In genomic region chr2:131187602-131187922, GRCm38 (mm10) we compare ENCODE assay signal across 8 mouse cellular contexts. TPM values are rescaled to one million over a fixed set of nuclear protein-coding genes. Genes with fewer than 3 reads are reported as not detected.
DNase-seq lines count a peak whose midpoint lies in the region; ATAC-seq and TF ChIP-seq lines count a peak whose summit lies in the region.

No protein-coding gene starts in this region.

- H3K27ac ChIP-seq in heart, embryonic 14.5 days (replicated peaks in 1 of 2; ENCODE audit: control insufficient read depth in 1 of 2, insufficient read depth in 1 of 2, low read depth in 2 of 2, low read length in 2 of 2), result peak overlapping the region; percentile 78 to 93; a peak in 2 of 4 replicates
- H3K27ac ChIP-seq in bone marrow macrophage, adult 2 months (ENCODE audit: insufficient read depth, low read depth, low read length), result no peak overlapping the region; the same call in 1 of the 2 replicates
- H3K27ac ChIP-seq in hindbrain, embryonic 14.5 days, result no peak overlapping the region
- H3K27ac ChIP-seq in midbrain, embryonic 16.5 days (ENCODE audit: low read length), result no peak overlapping the region

- no peaks in the 10 kb centered on the region for H3K27me3 ChIP-seq in heart, embryonic 14.5 days (ENCODE audit: control insufficient read depth, insufficient read depth, low read length)
- no peaks in the 10 kb centered on the region for H3K27me3 ChIP-seq in hindbrain, embryonic 14.5 days (ENCODE audit: control insufficient read depth, insufficient read depth, low read length)
- H3K27me3 ChIP-seq in midbrain, embryonic 16.5 days (ENCODE audit: control insufficient read depth, insufficient read depth, low read depth, low read length), result no peaks in the 10 kb centered on the region

- H3K36me3 ChIP-seq in heart, embryonic 14.5 days (ENCODE audit: control insufficient read depth, insufficient read depth, low read length), result peaks cover 29% of the 10 kb centered on the region
- no peaks in the 10 kb centered on the region for H3K36me3 ChIP-seq in hindbrain, embryonic 14.5 days (replicated peaks; ENCODE audit: control insufficient read depth, insufficient read depth)
- H3K36me3 ChIP-seq in midbrain, embryonic 16.5 days (ENCODE audit: control insufficient read depth, insufficient read depth, low read length), result peaks cover 3% of the 10 kb centered on the region; the same call in 1 of the 2 replicates

- no peak for DNase-seq in heart, postnatal 25 days (ENCODE audit: low spot score)
- no peak for DNase-seq in hindbrain, embryonic 14.5 days (ENCODE audit: low spot score)
- DNase-seq in adipocyte (ENCODE audit: low spot score), result no peak
- DNase-seq in spleen, postnatal 4 days (ENCODE audit: low spot score in 2 of 2), result no peak

- no peaks in the 10 kb centered on the region for H3K9me3 ChIP-seq in heart, embryonic 14.5 days (ENCODE audit: control insufficient read depth, low read length)
- H3K9me3 ChIP-seq in hindbrain, embryonic 14.5 days (ENCODE audit: control insufficient read depth, low read length), result no peaks in the 10 kb centered on the region
- H3K9me3 ChIP-seq in midbrain, embryonic 16.5 days (replicated peaks; ENCODE audit: control insufficient read depth, low read length, poor library complexity, severe bottlenecking), result no peaks in the 10 kb centered on the region

- intact Hi-C loops in heart, postnatal 25 days (cut with DNase I), result loop anchor here (10.0 kb wide), 1 partner anchor 327 kb away; no protein-coding TSS in a partner anchor

- ATAC-seq in heart, embryonic 14.5 days (ENCODE audit: insufficient number of reproducible peaks, insufficient read depth, low FRiP score, low read depth), result no peak
- no peak for ATAC-seq in hindbrain, embryonic 14.5 days (ENCODE audit: low FRiP score)
- ATAC-seq in midbrain, embryonic 16.5 days, result no peak
- ATAC-seq in megakaryocyte-erythroid progenitor cell, adult 5-6 weeks (replicated peaks; ENCODE audit: low FRiP score, low TSS enrichment, poor library complexity, severe bottlenecking), result no peak

- 38% methylated on average over 3 of the region's 3 CpGs for WGBS in heart, embryonic 14.5 days
- 19% methylated on average over 3 of the region's 3 CpGs for WGBS in hindbrain, embryonic 14.5 days
- WGBS in midbrain, embryonic 16.5 days, result 16% methylated on average over 3 of the region's 3 CpGs

- peaks cover 13 to 20% of the 10 kb centered on the region in 2 experiments for H3K4me1 ChIP-seq in heart, embryonic 14.5 days (ENCODE audit: control insufficient read depth in 2 of 2, insufficient read depth in 2 of 2, low read length in 2 of 2)
- H3K4me1 ChIP-seq in bone marrow macrophage, adult 2 months (ENCODE audit: control insufficient read depth, insufficient read depth, low read length), result peaks cover 34% of the 10 kb centered on the region
- H3K4me1 ChIP-seq in hindbrain, embryonic 14.5 days (replicated peaks; ENCODE audit: control insufficient read depth, insufficient read depth, low read length), result peaks cover 29% of the 10 kb centered on the region
- H3K4me1 ChIP-seq in midbrain, embryonic 16.5 days (ENCODE audit: control insufficient read depth, insufficient read depth, low read length), result peaks cover 19% of the 10 kb centered on the region

- H3K4me3 ChIP-seq in heart, embryonic 14.5 days (ENCODE audit: control insufficient read depth in 1 of 2, insufficient read depth in 1 of 2, low read depth in 1 of 2, low read length in 2 of 2), result peak overlapping the region; percentile 57 to 81
- peak overlapping the region; percentile 83 for H3K4me3 ChIP-seq in bone marrow macrophage, adult 2 months (ENCODE audit: insufficient read depth, low read length)
- H3K4me3 ChIP-seq in hindbrain, embryonic 14.5 days (replicated peaks; ENCODE audit: low read length), result peak overlapping the region; percentile 56
- H3K4me3 ChIP-seq in midbrain, embryonic 16.5 days (ENCODE audit: low read depth, low read length), result peak overlapping the region; percentile 62

- TF ChIP-seq CTCF in bone marrow macrophage, adult 2 months (IDR thresholded peaks at IDR 0.05; ENCODE audit: low read depth, low read length), result no peak

- no peak for TF ChIP-seq POLR2A in bone marrow macrophage, adult 2 months (IDR thresholded peaks at IDR 0.05; ENCODE audit: borderline replicate concordance, low read depth, low read length)

- peak overlapping the region; percentile 77 for H3K9ac ChIP-seq in heart, embryonic 14.5 days (ENCODE audit: low read length)
- H3K9ac ChIP-seq in hindbrain, embryonic 14.5 days, result peak overlapping the region; percentile 64
- peak overlapping the region; percentile 75 for H3K9ac ChIP-seq in midbrain, embryonic 16.5 days (ENCODE audit: low read depth, low read length)

- H3K4me2 ChIP-seq in heart, embryonic 14.5 days (ENCODE audit: low read length), result peak overlapping the region; percentile 74
- H3K4me2 ChIP-seq in hindbrain, embryonic 14.5 days (replicated peaks), result peak overlapping the region; percentile 61
- H3K4me2 ChIP-seq in midbrain, embryonic 16.5 days (ENCODE audit: low read length), result peak overlapping the region; percentile 86

RNA-seq across cellular contexts. Expression of gene Spef1, which starts 0.5 kb away (rescaled TPM):
- 2.0 and 2.4 TPM in 2 replicates for polyA plus RNA-seq in heart, embryonic 14.5 days (2014; fragmentation: Nextera tagmentation; extraction: Ambion mirVana)
- total RNA-seq in heart, postnatal 25 days (2021), result 1 to 10 TPM; 7.1 to 8.7 TPM
- 7.1 and 8.9 TPM in 2 replicates for polyA plus RNA-seq in bone marrow macrophage, adult 2 months (2012; ENCODE audit: insufficient read depth, insufficient read length, missing spikeins)
- polyA plus RNA-seq in hindbrain, embryonic 14.5 days (2014; fragmentation: Nextera tagmentation; extraction: Ambion mirVana), result 11.5 and 11.8 TPM in 2 replicates
- 9.5 and 11.2 TPM in 2 replicates for polyA plus RNA-seq in midbrain, embryonic 16.5 days (2015; fragmentation: Nextera tagmentation; extraction: Ambion mirVana)
- total RNA-seq in megakaryocyte-erythroid progenitor cell, adult 5-6 weeks (2014; fragmentation: Nextera tagmentation), result 3.7 and 4.1 TPM in 2 replicates
- 1.3 and 2.5 TPM in 2 replicates for total RNA-seq in megakaryocyte-erythroid progenitor cell, adult 5-6 weeks (2017)

RNA-seq across cellular contexts. Expression of gene Cdc25b, which starts 0.8 kb away (rescaled TPM):
- polyA plus RNA-seq in heart, embryonic 14.5 days (2014; fragmentation: Nextera tagmentation; extraction: Ambion mirVana), result 33.1 and 38.9 TPM in 2 replicates
- 1 to 10 TPM; 6.1 to 8.1 TPM for total RNA-seq in heart, postnatal 25 days (2021)
- polyA plus RNA-seq in bone marrow macrophage, adult 2 months (2012; ENCODE audit: insufficient read depth, insufficient read length, missing spikeins), result 47.1 and 56.5 TPM in 2 replicates
- polyA plus RNA-seq in hindbrain, embryonic 14.5 days (2014; fragmentation: Nextera tagmentation; extraction: Ambion mirVana), result 26.9 and 27.6 TPM in 2 replicates
- polyA plus RNA-seq in midbrain, embryonic 16.5 days (2015; fragmentation: Nextera tagmentation; extraction: Ambion mirVana), result 16.2 and 18.5 TPM in 2 replicates
- total RNA-seq in megakaryocyte-erythroid progenitor cell, adult 5-6 weeks (2014; fragmentation: Nextera tagmentation), result 8.7 and 21.6 TPM in 2 replicates
- total RNA-seq in megakaryocyte-erythroid progenitor cell, adult 5-6 weeks (2017), result 5.4 and 19.0 TPM in 2 replicates

RNA-seq across cellular contexts. Expression of gene Cenpb, which starts 7.7 kb away (rescaled TPM):
- 6.2 and 7.0 TPM in 2 replicates for polyA plus RNA-seq in heart, embryonic 14.5 days (2014; fragmentation: Nextera tagmentation; extraction: Ambion mirVana)
- 10 to 100 TPM; 76.6 to 80.9 TPM for total RNA-seq in heart, postnatal 25 days (2021)
- 88.2 and 88.3 TPM in 2 replicates for polyA plus RNA-seq in bone marrow macrophage, adult 2 months (2012; ENCODE audit: insufficient read depth, insufficient read length, missing spikeins)
- 9.3 and 10.3 TPM in 2 replicates for polyA plus RNA-seq in hindbrain, embryonic 14.5 days (2014; fragmentation: Nextera tagmentation; extraction: Ambion mirVana)
- polyA plus RNA-seq in midbrain, embryonic 16.5 days (2015; fragmentation: Nextera tagmentation; extraction: Ambion mirVana), result 11.1 and 11.7 TPM in 2 replicates
- total RNA-seq in megakaryocyte-erythroid progenitor cell, adult 5-6 weeks (2014; fragmentation: Nextera tagmentation), result 8.0 and 8.8 TPM in 2 replicates
- 6.8 and 10.8 TPM in 2 replicates for total RNA-seq in megakaryocyte-erythroid progenitor cell, adult 5-6 weeks (2017)

RNA-seq across cellular contexts. Expression of gene Ap5s1, which starts 19.3 kb away (rescaled TPM):
- polyA plus RNA-seq in heart, embryonic 14.5 days (2014; fragmentation: Nextera tagmentation; extraction: Ambion mirVana), result 39.7 and 44.3 TPM in 2 replicates
- 10 to 100 TPM; 34.4 to 42.7 TPM for total RNA-seq in heart, postnatal 25 days (2021)
- 28.1 and 29.1 TPM in 2 replicates for polyA plus RNA-seq in bone marrow macrophage, adult 2 months (2012; ENCODE audit: insufficient read depth, insufficient read length, missing spikeins)
- 32.1 and 39.7 TPM in 2 replicates for polyA plus RNA-seq in hindbrain, embryonic 14.5 days (2014; fragmentation: Nextera tagmentation; extraction: Ambion mirVana)
- 33.0 and 34.7 TPM in 2 replicates for polyA plus RNA-seq in midbrain, embryonic 16.5 days (2015; fragmentation: Nextera tagmentation; extraction: Ambion mirVana)
- total RNA-seq in megakaryocyte-erythroid progenitor cell, adult 5-6 weeks (2014; fragmentation: Nextera tagmentation), result 5.9 and 14.7 TPM in 2 replicates
- 1.9 and 3.3 TPM in 2 replicates for total RNA-seq in megakaryocyte-erythroid progenitor cell, adult 5-6 weeks (2017)

RNA-seq across cellular contexts. Expression of gene 1700037H04Rik, which starts 27.7 kb away (rescaled TPM):
- 71.0 and 80.3 TPM in 2 replicates for polyA plus RNA-seq in heart, embryonic 14.5 days (2014; fragmentation: Nextera tagmentation; extraction: Ambion mirVana)
- total RNA-seq in heart, postnatal 25 days (2021), result 10 to 100 TPM; 11.5 to 12.2 TPM
- polyA plus RNA-seq in bone marrow macrophage, adult 2 months (2012; ENCODE audit: insufficient read depth, insufficient read length, missing spikeins), result 53.6 and 55.6 TPM in 2 replicates
- polyA plus RNA-seq in hindbrain, embryonic 14.5 days (2014; fragmentation: Nextera tagmentation; extraction: Ambion mirVana), result 87.3 and 88.5 TPM in 2 replicates
- 74.0 and 74.1 TPM in 2 replicates for polyA plus RNA-seq in midbrain, embryonic 16.5 days (2015; fragmentation: Nextera tagmentation; extraction: Ambion mirVana)
- 92.8 and 94.2 TPM in 2 replicates for total RNA-seq in megakaryocyte-erythroid progenitor cell, adult 5-6 weeks (2014; fragmentation: Nextera tagmentation)
- total RNA-seq in megakaryocyte-erythroid progenitor cell, adult 5-6 weeks (2017), result 29.0 and 55.6 TPM in 2 replicates

Comparison
In these comparisons a context has a peak if more than half of its experiments do, and no peak if none do; other contexts are left out.
1. H3K27ac ChIP-seq: peak in heart, embryonic 14.5 days (2 of 2); none in bone marrow macrophage, adult 2 months (single experiment), hindbrain, embryonic 14.5 days (single experiment) and midbrain, embryonic 16.5 days (single experiment).
2. Peak in every context shown above with its lines, with median percentiles within 50 percentile points of each other: H3K4me2 ChIP-seq, H3K4me3 ChIP-seq and H3K9ac ChIP-seq.